Mouse (Mus musculus) forebrain, embryonic 13.5 days (tissue): Measurements from ENCODE around the gene Ate1. TPM values are rescaled to one million over a fixed set of nuclear protein-coding genes. Genes with fewer than 3 reads are reported as not detected.

Source experiments
- ATAC-seq: fragments of 200-750 bp; cut with Nextera tagmentation; 2 replicates; pipeline ENCODE4 v1.8.0; 2017
- H3K27ac ChIP-seq: fragments of 300-500 bp; sonication (generic); 2 replicates; pipeline ENCODE4 v1.5.1; 2015; ENCODE audit warnings: inconsistent platforms, mild to moderate bottlenecking, moderate library complexity
- H3K27me3 ChIP-seq: fragments of 300-500 bp; sonication (generic); 2 replicates; pipeline ENCODE4 v1.6.1; 2015; ENCODE audit warnings: mild to moderate bottlenecking, inconsistent platforms
- H3K36me3 ChIP-seq: fragments of 300-500 bp; sonication (generic); 2 replicates; pipeline ENCODE4 v1.6.1; 2015; ENCODE audit warnings: mild to moderate bottlenecking, inconsistent platforms; ENCODE audit not compliant: poor library complexity, severe bottlenecking
- H3K4me1 ChIP-seq: fragments of 300-500 bp; sonication (generic); 2 replicates; pipeline ENCODE4 v1.6.1; 2015; ENCODE audit warnings: inconsistent platforms
- H3K4me2 ChIP-seq: fragments of 300-500 bp; sonication (generic); 2 replicates; pipeline ENCODE4 v1.6.1; 2015; ENCODE audit warnings: inconsistent platforms, mild to moderate bottlenecking, moderate library complexity
- H3K4me3 ChIP-seq: fragments of 300-500 bp; sonication (generic); 2 replicates; pipeline ENCODE4 v1.5.1; 2015; ENCODE audit warnings: mild to moderate bottlenecking, inconsistent platforms
- H3K9ac ChIP-seq: fragments of 300-500 bp; sonication (generic); 2 replicates; pipeline ENCODE4 v1.6.1; 2015; ENCODE audit warnings: mild to moderate bottlenecking, inconsistent platforms
- H3K9me3 ChIP-seq: fragments of 300-500 bp; sonication (generic); replicated peaks from 2 replicates; pipeline ENCODE4 v1.6.1; 2016; ENCODE audit warnings: inconsistent platforms
- WGBS: fragments of 180-500 bp; shearing (Covaris S2); methylation state at CpG from one replicate; pipeline ENCODE4 v1.1.7; 2015; 5-methylcytosine and 5-hydroxymethylcytosine counted together
- polyA plus RNA-seq: library from polyadenylated mRNA; unstranded; fragments of >200 nt; fragmentation: Nextera tagmentation; extraction: Ambion mirVana; gene quantifications from 2 replicates; pipeline ENCODE4 v1.2.1, GENCODE M21; 2015

Gene Ate1
- polyA plus RNA-seq = 82.0 and 82.9 TPM in 2 replicates

- Histone ChIP-seq H3K9ac (peak within 1 kb of the TSS; percentile 94), H3K4me1 (peaks cover 22% of the 10 kb centered on the region), H3K9me3 (no peaks in the 10 kb centered on the region), H3K27me3 (no peaks in the 10 kb centered on the region), H3K4me3 (peak within 1 kb of the TSS; percentile 82), H3K27ac (peak within 1 kb of the TSS; percentile 94), H3K4me2 (peak within 1 kb of the TSS; percentile 76), H3K36me3 (0 out of 2 replicates have a peak, but pooled peaks cover 5% of the 10 kb centered on the region)
- no peak for ATAC-seq
- 21% methylated on average over 20 of the region's 20 CpGs for WGBS
Measured at GRCm38 (mm10) chr7:130520049-130520425, at the start of gene Ate1. Gene Ate1, minus strand, starts transcription at chr7:130520369.

GRCm38 (mm10) chr7:130568783-130569436, 48.7 kb upstream of the Ate1 start:
- H3K27me3 ChIP-seq = no peaks in the 10 kb centered on the region
- H3K9ac ChIP-seq = no peak overlapping the region
- no peak for ATAC-seq
- no peaks in the 10 kb centered on the region for H3K9me3 ChIP-seq
- whole genome bisulfite sequencing = 87% methylated on average over 9 of the region's 9 CpGs
- H3K36me3 ChIP-seq = no peaks in the 10 kb centered on the region
- no peak overlapping the region for H3K4me3 ChIP-seq
- H3K27ac ChIP-seq = no peak overlapping the region
- H3K4me1 ChIP-seq = peaks cover 16% of the 10 kb centered on the region
- no peak overlapping the region for H3K4me2 ChIP-seq

GRCm38 (mm10) chr7:130564596-130564995, 44.4 kb upstream of the Ate1 start:
- ATAC-seq = no peak
- H3K4me2 ChIP-seq = no peak overlapping the region
- H3K9me3 ChIP-seq = no peaks in the 10 kb centered on the region
- no peak overlapping the region for H3K9ac ChIP-seq
- H3K36me3 ChIP-seq = no peaks in the 10 kb centered on the region
- H3K27me3 ChIP-seq = no peaks in the 10 kb centered on the region
- 64% methylated on average over 3 of the region's 3 CpGs for WGBS
- H3K27ac ChIP-seq = no peak overlapping the region
- no peak overlapping the region for H3K4me3 ChIP-seq
- H3K4me1 ChIP-seq = no peaks in the 10 kb centered on the region

GRCm38 (mm10) chr7:130563880-130564279, 43.7 kb upstream of the Ate1 start:
- no peak overlapping the region for H3K9ac ChIP-seq
- no peaks in the 10 kb centered on the region for H3K9me3 ChIP-seq
- no peaks in the 10 kb centered on the region for H3K27me3 ChIP-seq
- no peak overlapping the region for H3K27ac ChIP-seq
- no peak overlapping the region for H3K4me2 ChIP-seq
- no peaks in the 10 kb centered on the region for H3K36me3 ChIP-seq
- no peaks in the 10 kb centered on the region for H3K4me1 ChIP-seq
- 75% methylated on average over 4 of the region's 4 CpGs for WGBS
- no peak for ATAC-seq
- H3K4me3 ChIP-seq = no peak overlapping the region

GRCm38 (mm10) chr7:130563276-130563675, 43.1 kb upstream of the Ate1 start:
- ATAC-seq = no peak
- no peaks in the 10 kb centered on the region for H3K4me1 ChIP-seq
- no peak overlapping the region for H3K4me2 ChIP-seq
- no peak overlapping the region for H3K4me3 ChIP-seq
- H3K27ac ChIP-seq = no peak overlapping the region
- 89% methylated on average over 4 of the region's 4 CpGs for WGBS
- no peak overlapping the region for H3K9ac ChIP-seq
- H3K36me3 ChIP-seq = no peaks in the 10 kb centered on the region
- no peaks in the 10 kb centered on the region for H3K9me3 ChIP-seq
- H3K27me3 ChIP-seq = no peaks in the 10 kb centered on the region

GRCm38 (mm10) chr7:130560933-130561332, 40.8 kb upstream of the Ate1 start:
- Histone ChIP-seq H3K4me2 (no peak overlapping the region), H3K27me3 (0 out of 2 replicates have a peak, but pooled peaks cover 3% of the 10 kb centered on the region), H3K36me3 (no peaks in the 10 kb centered on the region), H3K4me1 (no peaks in the 10 kb centered on the region), H3K9ac (no peak overlapping the region), H3K27ac (no peak overlapping the region), H3K4me3 (no peak overlapping the region), H3K9me3 (no peaks in the 10 kb centered on the region)
- no peak for ATAC-seq
- 69% methylated on average over 1 of the region's 1 CpGs for WGBS

GRCm38 (mm10) chr7:130558592-130558991, 38.4 kb upstream of the Ate1 start:
- WGBS = 72% methylated on average over 4 of the region's 4 CpGs
- no peaks in the 10 kb centered on the region for H3K9me3 ChIP-seq

GRCm38 (mm10) chr7:130555597-130555996, 35.4 kb upstream of the Ate1 start:
- H3K4me1 ChIP-seq = peaks cover 19% of the 10 kb centered on the region
- H3K27me3 ChIP-seq = 0 out of 2 replicates have a peak, but pooled peaks cover 3% of the 10 kb centered on the region
- no peak for ATAC-seq
- 52% methylated on average over 5 of the region's 5 CpGs for WGBS
- no peak overlapping the region for H3K4me3 ChIP-seq
- no peak overlapping the region for H3K9ac ChIP-seq
- H3K36me3 ChIP-seq = no peaks in the 10 kb centered on the region
- H3K4me2 ChIP-seq = no peak overlapping the region
- no peaks in the 10 kb centered on the region for H3K9me3 ChIP-seq
- no peak overlapping the region for H3K27ac ChIP-seq

More at GRCm38 (mm10) chr7:130558592-130558991, 38.4 kb upstream of the Ate1 start:
- ATAC-seq = no peak
- Histone ChIP-seq H3K4me3 (no peak overlapping the region), H3K27ac (no peak overlapping the region), H3K4me2 (no peak overlapping the region), H3K9ac (no peak overlapping the region), H3K27me3 (0 out of 2 replicates have a peak, but pooled peaks cover 3% of the 10 kb centered on the region), H3K4me1 (peaks cover 9% of the 10 kb centered on the region), H3K36me3 (no peaks in the 10 kb centered on the region)

GRCm38 (mm10) chr7:130553321-130553720, 33.2 kb upstream of the Ate1 start:
- ATAC-seq = no peak
- Histone ChIP-seq H3K4me3 (no peak overlapping the region), H3K27ac (no peak overlapping the region), H3K9ac (no peak overlapping the region), H3K36me3 (no peaks in the 10 kb centered on the region), H3K27me3 (0 out of 2 replicates have a peak, but pooled peaks cover 3% of the 10 kb centered on the region), H3K9me3 (no peaks in the 10 kb centered on the region), H3K4me2 (no peak overlapping the region), H3K4me1 (peaks cover 19% of the 10 kb centered on the region)
- WGBS = 60% methylated on average over 4 of the region's 4 CpGs

- Histone ChIP-seq H3K36me3 (no peaks in the 10 kb centered on the region), H3K27me3 (0 out of 2 replicates have a peak, but pooled peaks cover 3% of the 10 kb centered on the region), H3K4me2 (no peak overlapping the region), H3K9ac (no peak overlapping the region), H3K4me3 (no peak overlapping the region), H3K9me3 (no peaks in the 10 kb centered on the region), H3K27ac (peak overlapping the region; percentile 22; the same call in 1 of the 2 replicates), H3K4me1 (peaks cover 19% of the 10 kb centered on the region)
- WGBS = 46% methylated on average over 5 of the region's 5 CpGs
- no peak for ATAC-seq
Measured at GRCm38 (mm10) chr7:130552780-130553179, 32.6 kb upstream of the Ate1 start.

- Histone ChIP-seq H3K4me3 (peak overlapping the region; percentile 91), H3K9me3 (no peaks in the 10 kb centered on the region), H3K9ac (no peak overlapping the region), H3K4me2 (peak overlapping the region; percentile 32; the same call in 1 of the 2 replicates), H3K36me3 (peaks cover 22% of the 10 kb centered on the region), H3K27ac (no peak overlapping the region; the same call in 1 of the 2 replicates), H3K27me3 (no peaks in the 10 kb centered on the region), H3K4me1 (peaks cover 25% of the 10 kb centered on the region)
- 87% methylated on average over 12 of the region's 12 CpGs for WGBS
- no peak for ATAC-seq
Measured at GRCm38 (mm10) chr7:130547635-130548175, 27.5 kb upstream of the Ate1 start.

GRCm38 (mm10) chr7:130546791-130547484, 26.8 kb upstream of the Ate1 start:
- no peaks in the 10 kb centered on the region for H3K27me3 ChIP-seq
- H3K27ac ChIP-seq = peak overlapping the region; percentile 98
- peak; percentile 97 for ATAC-seq
- peak overlapping the region; percentile 83 for H3K4me2 ChIP-seq
- no peaks in the 10 kb centered on the region for H3K9me3 ChIP-seq
- H3K9ac ChIP-seq = peak overlapping the region; percentile 96
- H3K36me3 ChIP-seq = peaks cover 30% of the 10 kb centered on the region
- under 1% methylated on average over 84 of the region's 84 CpGs for WGBS
- H3K4me3 ChIP-seq = peak overlapping the region; percentile 91
- H3K4me1 ChIP-seq = peaks cover 21% of the 10 kb centered on the region
